Mouse (Mus musculus) CD8-positive naive resting alpha-beta T cell, adult 2 months (primary cell): Measurements from ENCODE around the gene Gfod1.

ENCODE experiments used
- DNase-seq, 2 experiments: peaks; one replicate each; pipeline ENCODE4 v3.0.0; 2022; ENCODE audit warnings: low read depth in 2 of 2, low spot score in 2 of 2

Gfod1 gene

GRCm38 (mm10) chr13:43300366-43300765, 3.6 kb downstream of the Gfod1 start:
- no peak for DNase-seq

- DNase-seq, result no peak
Observed at GRCm38 (mm10) chr13:43299171-43299570, 4.8 kb downstream of the Gfod1 start.

- DNase-seq, result no peak
Observed at GRCm38 (mm10) chr13:43297526-43297925, 6.4 kb downstream of the Gfod1 start.

GRCm38 (mm10) chr13:43296140-43296805, 7.7 kb downstream of the Gfod1 start:
- DNase-seq, result no peak

- DNase-seq, result no peak
Observed at GRCm38 (mm10) chr13:43295684-43296083, 8.3 kb downstream of the Gfod1 start.

- DNase-seq, result no peak
Observed at GRCm38 (mm10) chr13:43294957-43295590, 8.9 kb downstream of the Gfod1 start.

GRCm38 (mm10) chr13:43292892-43293291, 11.1 kb downstream of the Gfod1 start:
- DNase-seq, result no peak

- no peak for DNase-seq
Observed at GRCm38 (mm10) chr13:43289076-43289475, 14.9 kb downstream of the Gfod1 start.

- DNase-seq, result no peak
Observed at GRCm38 (mm10) chr13:43288444-43288843, 15.5 kb downstream of the Gfod1 start.

- DNase-seq, result no peak
Observed at GRCm38 (mm10) chr13:43288026-43288425, 15.9 kb downstream of the Gfod1 start.

GRCm38 (mm10) chr13:43286836-43287235, 17.1 kb downstream of the Gfod1 start:
- no peak for DNase-seq

- no peak for DNase-seq
Observed at GRCm38 (mm10) chr13:43284711-43285151, 19.2 kb downstream of the Gfod1 start.

- no peak for DNase-seq
Observed at GRCm38 (mm10) chr13:43273906-43274305, 30.1 kb downstream of the Gfod1 start.

GRCm38 (mm10) chr13:43272303-43273135, 31.5 kb downstream of the Gfod1 start:
- DNase-seq, result no peak

GRCm38 (mm10) chr13:43271481-43271880, 32.5 kb downstream of the Gfod1 start:
- DNase-seq, result no peak

- no peak for DNase-seq
Observed at GRCm38 (mm10) chr13:43270220-43270597, 33.8 kb downstream of the Gfod1 start.

- no peak for DNase-seq
Observed at GRCm38 (mm10) chr13:43269460-43270219, 34.3 kb downstream of the Gfod1 start.

GRCm38 (mm10) chr13:43268539-43269327, 35.2 kb downstream of the Gfod1 start:
- peak; percentile 83 to 87 for DNase-seq

- no peak for DNase-seq
Observed at GRCm38 (mm10) chr13:43267902-43268301, 36.1 kb downstream of the Gfod1 start.

GRCm38 (mm10) chr13:43267216-43267615, 36.8 kb downstream of the Gfod1 start:
- no peak for DNase-seq
